Mouse (Mus musculus): ENCODE data around the gene Odf4.
A peak's percentile ranks its signal among the peaks of the same experiment; 100 is the strongest.
"Not testable (repeated sequence)": the region's sequence is repeated elsewhere in the genome, so short reads cannot be mapped to it uniquely, and the experiment has no call there.

Gene Odf4

GRCm38 (mm10) chr11:68926981-68927380 lies at the start of gene Odf4:
TSS of gene Odf4 (minus strand) at chr11:68927081.
- no peak for DNase-seq (ENCODE audit: low spot score)

GRCm38 (mm10) chr11:68975601-68976000 lies 48.7 kb upstream of the Odf4 start:
- DNase-seq (ENCODE audit: low spot score) = no peak

DNA sequence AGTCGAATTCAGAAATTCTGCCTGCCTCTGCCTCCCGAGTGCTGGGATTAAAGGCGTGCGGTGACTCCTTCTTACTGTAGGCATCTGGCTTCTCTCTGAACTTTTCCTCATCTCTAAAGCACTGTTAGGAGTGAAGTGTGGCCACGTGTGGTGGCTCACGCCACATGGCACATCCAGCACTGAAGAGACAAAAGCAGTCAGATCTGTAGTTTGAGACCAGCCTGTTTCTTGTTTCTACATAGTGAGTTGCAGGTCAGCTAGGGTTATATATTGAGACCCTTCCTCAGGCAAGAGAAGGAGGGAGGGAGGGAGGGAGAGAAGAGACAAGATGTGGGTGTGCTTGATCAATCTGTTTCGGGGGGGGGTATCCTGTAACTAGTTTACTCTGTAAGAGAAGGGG lies 48.2 kb upstream of the Odf4 start, which contains the start of gene Rangrf:
Gene Rangrf (minus strand): TSS at position 101 of the 400 bp plus-strand sequence.
- no peak for DNase-seq (ENCODE audit: low spot score)

DNA sequence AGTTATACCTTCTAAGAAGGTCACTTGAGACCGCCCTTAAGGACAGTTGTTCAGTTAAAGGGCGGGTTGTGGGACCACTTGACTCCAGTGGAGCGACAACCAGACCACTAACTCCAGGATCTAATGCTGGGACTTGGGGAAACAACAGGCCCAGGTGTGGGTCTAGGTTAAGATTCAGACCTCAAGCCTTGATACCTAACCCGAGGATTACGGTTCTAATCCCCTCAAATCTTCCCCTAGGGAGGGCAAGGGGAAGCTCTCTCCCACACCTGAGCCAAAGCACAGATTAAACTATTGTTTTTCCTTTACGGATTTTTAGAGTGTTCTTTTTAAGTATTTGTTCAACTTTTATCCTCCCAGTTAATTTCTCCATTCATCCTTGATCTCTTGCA lies 47.2 kb upstream of the Odf4 start:
- no peak for DNase-seq (ENCODE audit: low spot score)

DNA sequence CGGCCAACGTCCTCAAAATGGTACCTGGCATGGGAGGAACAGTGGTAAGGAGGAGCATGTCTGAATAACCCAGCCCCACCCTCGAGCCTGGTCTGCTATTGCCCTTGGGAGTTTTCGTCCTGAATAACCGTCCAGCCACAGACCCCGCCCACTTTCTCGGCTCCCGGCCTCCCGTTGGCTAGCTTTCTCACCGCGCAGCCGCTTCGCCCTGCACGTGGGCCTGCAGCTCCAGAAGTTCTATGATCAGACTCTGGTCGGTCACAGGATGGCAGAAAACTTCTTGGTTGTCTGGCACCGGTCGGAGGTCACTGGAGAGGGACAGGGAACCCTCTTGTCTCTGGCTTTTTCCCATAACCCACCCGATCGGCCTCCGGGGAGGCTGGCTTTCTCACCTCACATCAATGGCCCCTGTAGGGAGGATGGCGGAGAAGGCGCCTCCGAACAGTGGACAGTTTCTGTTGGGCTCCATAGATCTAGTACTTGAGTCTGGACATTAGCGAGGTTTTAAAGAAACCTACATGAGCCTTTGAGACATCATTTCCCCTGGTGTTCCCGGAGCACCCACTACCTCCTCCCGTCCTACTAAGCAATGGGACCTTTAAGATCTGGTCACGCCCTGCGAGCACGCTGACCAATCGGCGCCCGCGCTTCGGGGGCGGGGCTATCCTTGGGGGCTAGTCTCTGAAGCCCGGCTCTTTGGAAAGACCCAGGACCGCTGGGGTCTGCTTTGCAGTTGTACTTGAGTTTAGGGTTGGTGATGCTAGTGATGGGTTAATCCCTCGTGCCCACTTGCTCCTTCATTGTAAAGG lies 46.6 kb upstream of the Odf4 start:
- DNase-seq (ENCODE audit: low spot score) = peak; percentile 88

DNA sequence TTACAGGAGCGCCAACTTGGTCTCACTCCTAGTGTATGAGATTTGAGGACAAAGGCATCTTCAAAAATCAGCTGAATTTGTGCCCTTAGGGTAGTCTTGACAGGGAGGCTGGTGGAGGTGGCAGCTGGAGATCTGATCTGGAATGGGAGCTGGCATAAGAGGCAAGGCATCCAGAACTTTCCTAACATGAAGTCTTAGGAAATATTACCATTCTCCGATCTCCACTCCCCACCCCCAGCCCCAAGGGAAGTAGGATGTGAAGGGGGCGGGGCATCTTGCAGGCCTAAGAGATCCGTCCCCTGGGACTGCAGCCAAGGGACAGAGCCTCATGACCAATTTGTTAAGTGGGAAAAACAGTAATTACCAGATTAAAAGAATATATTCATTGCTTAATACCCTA lies 43.4 kb upstream of the Odf4 start:
- DNase-seq (ENCODE audit: low spot score) = peak; percentile 30

- DNase-seq (ENCODE audit: low spot score) = no peak
These were observed 41.9 kb upstream of the Odf4 start for GRCm38 (mm10) chr11:68968752-68969151.

DNA sequence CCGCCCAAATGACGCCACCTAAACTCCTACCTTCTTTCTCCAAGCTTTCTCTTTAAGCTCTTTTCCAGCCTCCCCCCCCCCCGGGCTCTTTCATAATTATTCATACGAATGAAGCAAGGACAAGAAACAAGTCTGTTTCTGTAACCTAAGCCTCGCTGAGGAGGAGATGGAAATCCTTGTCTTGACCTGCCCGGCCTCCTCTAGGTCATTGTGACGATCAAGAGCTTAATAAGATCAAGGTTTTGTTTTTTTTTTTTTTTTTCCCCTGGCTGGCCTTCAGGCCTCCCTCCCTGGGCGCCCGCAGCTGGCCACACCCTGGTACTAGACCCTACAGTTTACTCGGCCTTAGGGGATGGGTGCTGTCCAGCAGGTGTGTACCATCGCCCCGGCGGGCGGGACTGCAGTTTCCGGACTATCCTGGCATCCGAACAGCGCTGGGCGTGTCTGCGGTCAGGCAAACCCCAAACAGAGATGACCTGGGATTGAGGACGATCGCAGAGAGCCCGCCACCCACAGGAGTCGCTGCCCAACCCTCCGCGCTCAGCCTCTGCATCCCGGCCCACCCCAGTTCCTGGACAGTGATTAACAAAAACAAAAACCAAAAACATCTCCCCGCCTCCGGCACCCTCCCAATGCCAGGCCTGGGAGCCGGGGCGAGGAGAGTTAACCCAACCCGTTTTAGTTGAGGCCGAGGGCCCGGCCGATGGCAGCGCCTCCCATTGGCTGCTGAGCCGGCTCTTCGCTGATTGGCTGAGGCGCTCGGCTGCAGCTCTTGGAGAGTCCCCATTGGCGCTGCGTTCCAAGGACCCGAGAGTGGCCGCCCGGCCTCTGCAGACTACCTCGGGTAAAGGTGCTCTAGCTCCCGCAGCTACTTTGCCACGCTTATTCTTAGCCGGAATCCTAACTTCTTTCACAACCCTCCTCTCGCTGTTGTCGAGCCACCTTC lies 40.7 kb upstream of the Odf4 start, which contains the start of gene Slc25a35:
Gene Slc25a35 (plus strand): TSS at position 795 of the 946 bp plus-strand sequence.
- peak; percentile 93 for DNase-seq (ENCODE audit: low spot score)

DNA sequence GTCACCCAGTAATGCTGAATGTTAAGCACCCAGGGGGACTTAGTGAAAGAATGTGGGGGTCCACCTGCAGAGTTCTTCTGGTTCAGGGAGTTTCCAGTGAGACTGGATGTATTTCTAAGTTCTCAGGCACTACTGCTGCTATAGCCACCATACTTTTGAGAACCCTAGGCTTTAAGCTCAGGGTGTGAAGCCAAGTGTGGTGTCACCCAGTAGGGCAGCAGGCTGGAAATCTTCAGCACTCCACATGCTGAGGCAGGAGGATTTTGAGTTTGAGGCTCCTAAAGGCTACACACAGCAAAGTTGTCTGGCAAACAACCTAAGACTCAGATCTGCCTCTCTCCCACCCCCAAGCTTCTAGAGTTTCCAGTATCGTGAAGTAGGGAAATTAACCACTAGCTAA lies 39.7 kb upstream of the Odf4 start:
- DNase-seq (ENCODE audit: low spot score) = no peak

- peak; percentile 60 for DNase-seq (ENCODE audit: low spot score)
These were observed 39.0 kb upstream of the Odf4 start for GRCm38 (mm10) chr11:68965845-68966244.

DNA sequence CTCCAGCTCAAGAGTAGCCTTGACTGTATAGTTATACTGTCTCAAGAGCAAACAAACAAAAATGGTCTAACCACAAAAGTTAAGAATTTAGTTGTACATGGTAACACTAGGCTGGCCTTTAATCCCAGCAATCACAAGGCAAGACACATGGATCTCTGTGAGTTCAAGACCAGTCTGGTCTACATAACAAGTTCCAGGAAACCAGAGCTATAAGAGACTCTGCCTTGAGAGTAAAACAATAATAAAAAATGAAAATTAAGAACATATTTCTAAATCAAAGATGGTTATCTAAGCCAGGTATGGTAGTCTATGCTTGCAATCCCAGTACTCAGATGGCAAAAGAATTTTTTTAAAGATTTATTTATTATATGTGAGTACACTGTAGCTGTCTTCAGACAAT lies 38.2 kb upstream of the Odf4 start:
- DNase-seq (ENCODE audit: low spot score) = no peak

DNA sequence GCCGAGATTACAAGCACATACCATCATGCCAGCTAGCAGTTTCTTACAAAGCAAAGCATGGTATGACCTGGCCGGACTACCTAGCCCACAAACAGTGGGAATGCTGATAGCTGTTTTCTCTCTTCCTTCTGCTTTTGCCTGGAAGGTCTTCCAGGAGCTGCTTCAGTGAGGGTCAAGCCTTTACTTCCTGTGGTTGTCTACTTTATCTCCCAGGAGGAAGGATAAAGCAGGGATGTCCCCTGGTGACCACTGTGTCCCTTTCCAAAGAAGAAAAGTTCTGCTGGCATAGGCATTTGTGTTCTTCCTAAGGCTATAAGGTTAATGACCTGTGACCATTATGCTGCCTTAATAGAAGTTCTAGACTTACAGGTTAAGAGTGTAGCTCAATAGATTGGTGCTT lies 36.5 kb upstream of the Odf4 start:
- DNase-seq (ENCODE audit: low spot score) = no peak

DNA sequence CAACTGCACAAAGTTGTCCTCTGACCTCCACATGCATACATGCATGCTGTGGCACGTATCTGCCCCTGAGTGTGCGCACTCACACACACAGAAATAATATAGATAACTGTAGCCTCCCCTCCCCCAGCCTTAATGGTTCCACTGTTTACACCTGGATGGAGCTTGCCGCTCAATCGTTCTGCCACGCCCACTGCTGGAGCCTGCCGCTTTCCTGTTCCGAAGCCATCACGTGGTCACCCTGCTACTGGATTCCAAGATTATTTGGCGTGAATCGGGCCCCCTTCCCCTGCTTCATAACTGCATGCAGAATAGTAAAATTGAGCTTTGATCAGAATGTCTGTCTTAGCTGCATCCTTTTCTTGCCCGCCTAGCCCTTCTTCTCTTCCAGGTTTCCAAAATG lies 35.3 kb upstream of the Odf4 start:
- not testable (repeated sequence) for DNase-seq (ENCODE audit: low spot score)

DNA sequence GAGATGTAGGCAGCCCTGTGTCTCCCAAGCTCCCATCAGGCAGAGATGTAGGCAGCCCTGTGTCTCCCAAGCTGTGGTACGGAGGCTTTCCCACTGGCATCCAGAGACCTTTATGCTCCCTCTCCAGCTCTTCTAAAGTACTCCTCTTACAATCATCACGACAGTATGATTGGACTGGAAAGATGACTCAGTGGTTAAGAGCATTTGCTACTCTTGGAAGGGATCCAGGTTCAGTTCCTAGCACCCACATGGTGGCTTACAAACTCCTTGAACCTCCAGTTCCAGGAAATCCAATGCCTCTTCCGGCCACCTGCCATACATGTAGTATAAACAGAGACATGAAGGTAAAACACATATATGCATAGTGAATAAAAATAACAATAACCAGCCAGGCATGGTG lies 34.7 kb upstream of the Odf4 start:
- DNase-seq (ENCODE audit: low spot score) = no peak

DNA sequence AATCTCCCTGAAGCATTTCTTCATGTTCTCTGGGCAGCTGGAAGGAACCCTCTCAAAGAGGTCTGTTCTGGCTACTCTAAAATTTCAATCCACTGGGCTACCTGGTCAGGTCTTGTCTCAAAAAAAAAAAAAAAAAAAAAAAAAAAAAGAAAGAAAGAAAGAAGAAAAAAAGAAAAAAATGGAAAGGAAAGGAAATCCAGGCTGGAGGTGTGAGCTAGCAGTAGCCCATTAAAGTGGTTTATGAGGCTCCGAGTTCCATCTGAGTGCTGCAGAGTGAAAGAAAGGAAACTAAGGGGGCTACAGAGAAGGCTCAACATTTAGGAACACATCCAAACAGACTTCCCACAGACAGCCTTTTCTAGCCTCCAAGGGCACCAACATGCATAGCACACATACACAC lies 31.1 kb upstream of the Odf4 start:
- DNase-seq (ENCODE audit: low spot score) = no peak

DNA sequence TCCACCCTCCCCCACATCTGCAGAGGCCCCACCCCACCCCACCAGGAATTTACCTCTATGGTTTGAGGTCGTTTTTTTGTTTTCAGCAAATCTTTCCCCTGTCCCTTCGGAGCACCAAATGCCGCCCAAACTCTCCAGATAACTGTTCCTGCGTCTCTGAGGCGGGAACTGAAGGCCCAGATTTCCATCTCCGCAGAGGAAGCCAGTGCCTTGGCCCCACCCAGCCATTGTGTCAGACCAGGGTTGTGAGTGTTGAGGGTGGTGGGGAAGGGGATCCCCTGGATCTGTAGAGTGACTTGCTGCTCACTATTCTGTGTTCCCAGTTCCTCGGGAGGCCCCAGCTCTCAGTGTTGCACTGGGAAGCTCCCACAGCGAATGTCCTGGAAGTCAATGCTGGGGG lies 30.4 kb upstream of the Odf4 start, which contains the start of gene Arhgef15:
Gene Arhgef15 (minus strand): TSS at position 173 of the 400 bp plus-strand sequence.
- DNase-seq (ENCODE audit: low spot score) = no peak

GRCm38 (mm10) chr11:68956697-68957096 lies 29.8 kb upstream of the Odf4 start:
- DNase-seq (ENCODE audit: low spot score) = no peak

GRCm38 (mm10) chr11:68956107-68956506 lies 29.2 kb upstream of the Odf4 start:
- DNase-seq (ENCODE audit: low spot score) = no peak

- DNase-seq (ENCODE audit: low spot score) = no peak
These were observed 28.6 kb upstream of the Odf4 start for GRCm38 (mm10) chr11:68955473-68955872.

- peak; percentile 31 for DNase-seq (ENCODE audit: low spot score)
These were observed 27.5 kb upstream of the Odf4 start for GRCm38 (mm10) chr11:68954408-68954807.

- DNase-seq (ENCODE audit: low spot score) = no peak
These were observed 27.0 kb upstream of the Odf4 start for GRCm38 (mm10) chr11:68953903-68954302.

- DNase-seq (ENCODE audit: low spot score) = peak; percentile 81
These were observed 20.7 kb upstream of the Odf4 start for GRCm38 (mm10) chr11:68947542-68947993.
